Mouse (Mus musculus) hindbrain, embryonic 10.5 days (tissue): ENCODE measurements at regions not wholly inside any gene's neighbourhood (a gene's known extent, or its start where the extent isn't known, plus 50 kb on each side); places are given as distances from the start of the nearest gene placed in this dataset.

Experiments
- DNase-seq: peaks from one replicate; pipeline ENCODE4 v3.0.0-alpha.2; 2017; ENCODE audit warnings: low spot score
- H3K27ac ChIP-seq: fragments of 300-500 bp; sonication (generic); 2 replicates; pipeline ENCODE4 v1.5.1; 2016; ENCODE audit warnings: mild to moderate bottlenecking, moderate library complexity
- H3K27me3 ChIP-seq: fragments of 300-500 bp; sonication (generic); 2 replicates; pipeline ENCODE4 v1.6.1; 2016; ENCODE audit warnings: mild to moderate bottlenecking; ENCODE audit not compliant: poor library complexity, insufficient read depth, severe bottlenecking
- H3K36me3 ChIP-seq: fragments of 300-500 bp; sonication (generic); 2 replicates; pipeline ENCODE4 v1.6.1; 2016; ENCODE audit warnings: mild to moderate bottlenecking, moderate library complexity
- H3K4me1 ChIP-seq: fragments of 300-500 bp; sonication (generic); replicated peaks from 2 replicates; pipeline ENCODE4 v1.6.1; 2016; ENCODE audit warnings: mild to moderate bottlenecking
- H3K4me3 ChIP-seq: fragments of 300-500 bp; sonication (generic); 2 replicates; pipeline ENCODE4 v1.5.1; 2016; ENCODE audit warnings: mild to moderate bottlenecking, moderate library complexity
- H3K9me3 ChIP-seq: fragments of 300-500 bp; sonication (generic); 2 replicates; pipeline ENCODE4 v1.6.1; 2016; ENCODE audit warnings: mild to moderate bottlenecking, moderate library complexity
- WGBS: fragments of 180-500 bp; shearing (Covaris S2); methylation state at CpG from one replicate; pipeline ENCODE4 v1.1.7; 2016; 5-methylcytosine and 5-hydroxymethylcytosine counted together

DNA sequence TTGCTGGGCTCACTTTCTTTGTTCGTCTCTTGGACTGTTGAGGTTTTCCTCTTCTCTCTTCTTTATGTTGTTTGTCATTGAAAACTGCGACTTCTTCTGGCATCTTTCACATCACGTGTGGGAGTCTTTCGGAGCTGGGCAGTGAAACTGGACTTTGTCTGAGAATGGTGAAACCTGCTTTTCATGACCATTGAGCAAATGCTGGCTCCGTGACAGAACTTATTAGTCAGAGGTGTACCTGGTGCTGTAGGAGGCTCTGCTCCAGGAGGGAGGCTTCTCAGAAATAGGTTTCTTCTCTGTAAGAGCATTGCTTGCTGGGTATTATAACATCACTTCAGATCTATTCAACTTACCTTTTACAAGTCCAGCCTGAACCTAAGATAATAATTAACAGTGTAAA lies 122.4 kb downstream of the Amer2 start:
- Histone ChIP-seq H3K4me3 (no peak overlapping the region), H3K36me3 (0 out of 2 replicates have a peak, but pooled peaks cover 10% of the 10 kb centered on the region), H3K4me1 (no peaks in the 10 kb centered on the region), H3K27ac (no peak overlapping the region), H3K9me3 (0 out of 2 replicates have a peak, but pooled peaks cover 2% of the 10 kb centered on the region), H3K27me3 (no peaks in the 10 kb centered on the region)
- no peak for DNase-seq
- WGBS: 89% methylated on average over 5 of the region's 5 CpGs

DNA sequence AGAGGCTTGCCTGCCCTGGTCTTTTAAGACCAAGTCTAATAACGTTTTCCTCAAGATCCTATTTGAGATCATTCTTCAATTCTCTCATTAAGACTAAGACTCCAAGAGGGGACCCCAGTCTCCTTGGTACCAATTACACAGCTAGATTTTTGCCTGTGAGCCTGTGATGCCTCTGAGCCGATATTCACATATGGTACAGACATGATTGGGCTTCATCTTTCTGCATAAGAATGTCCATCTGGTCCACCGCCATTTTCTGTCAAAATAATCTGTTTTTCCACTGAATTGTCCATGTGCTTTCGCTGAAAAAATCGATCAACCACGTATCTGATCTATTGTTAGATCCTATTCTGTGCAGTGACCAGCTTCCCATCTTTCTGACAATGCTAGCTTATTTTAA lies 129.5 kb downstream of the Amer2 start:
- H3K4me1 ChIP-seq: 0 out of 2 replicates have a peak, but pooled peaks cover 9% of the 10 kb centered on the region
- H3K27me3 ChIP-seq: no peaks in the 10 kb centered on the region
- WGBS: 88% methylated on average over 6 of the region's 6 CpGs
- H3K4me3 ChIP-seq: no peak overlapping the region
- H3K36me3 ChIP-seq: no peaks in the 10 kb centered on the region
- DNase-seq: no peak
- no peaks in the 10 kb centered on the region for H3K9me3 ChIP-seq
- no peak overlapping the region for H3K27ac ChIP-seq

DNA sequence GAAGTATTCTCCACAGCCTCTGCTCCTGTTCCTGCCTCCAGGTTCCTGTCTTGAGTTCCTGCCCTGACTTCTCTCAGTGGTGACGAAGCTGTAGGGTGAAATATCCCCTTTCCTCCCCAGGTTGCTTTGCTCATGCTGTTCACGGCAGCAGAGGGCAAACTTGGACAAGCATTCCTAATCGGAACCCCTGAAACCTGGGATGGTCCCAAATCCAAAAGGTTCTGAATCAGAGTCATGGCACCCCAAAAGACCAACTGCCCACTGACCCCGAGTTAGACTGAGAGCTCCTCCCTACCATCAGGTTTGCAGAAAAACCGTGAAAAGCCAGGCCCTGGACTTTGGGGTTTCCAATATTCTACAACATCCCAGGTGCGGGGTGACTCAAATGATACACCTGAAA lies 128.7 kb upstream of the Spata13 start:
- Histone ChIP-seq H3K27ac (no peak overlapping the region), H3K4me3 (no peak overlapping the region), H3K36me3 (no peaks in the 10 kb centered on the region), H3K9me3 (no peaks in the 10 kb centered on the region), H3K27me3 (no peaks in the 10 kb centered on the region), H3K4me1 (0 out of 2 replicates have a peak, but pooled peaks cover 9% of the 10 kb centered on the region)
- WGBS: 87% methylated on average over 6 of the region's 6 CpGs
- no peak for DNase-seq

DNA sequence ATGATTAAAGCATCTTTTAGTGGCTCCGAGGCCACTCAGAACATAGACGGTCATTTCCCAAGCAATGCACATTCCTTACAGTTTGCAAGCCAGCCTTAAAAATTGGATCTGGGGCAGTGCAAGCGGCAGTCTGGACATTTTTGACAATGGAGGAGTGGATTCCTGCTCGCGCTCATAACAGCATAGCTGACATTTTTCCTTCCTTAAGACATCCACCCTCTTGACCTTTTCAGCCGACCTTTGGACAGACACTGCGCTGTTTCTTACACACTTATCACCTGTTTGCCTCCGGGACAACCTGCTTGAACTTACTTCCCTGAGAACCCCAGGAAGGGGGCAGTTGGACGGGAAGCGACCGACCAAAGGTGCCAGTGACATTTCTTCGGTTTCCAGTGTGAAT lies 127.5 kb upstream of the Spata13 start:
- Histone ChIP-seq H3K4me1 (0 out of 2 replicates have a peak, but pooled peaks cover 9% of the 10 kb centered on the region), H3K27ac (no peak overlapping the region), H3K27me3 (no peaks in the 10 kb centered on the region), H3K4me3 (no peak overlapping the region), H3K9me3 (no peaks in the 10 kb centered on the region), H3K36me3 (no peaks in the 10 kb centered on the region)
- DNase-seq: no peak
- WGBS: 74% methylated on average over 12 of the region's 12 CpGs

DNA sequence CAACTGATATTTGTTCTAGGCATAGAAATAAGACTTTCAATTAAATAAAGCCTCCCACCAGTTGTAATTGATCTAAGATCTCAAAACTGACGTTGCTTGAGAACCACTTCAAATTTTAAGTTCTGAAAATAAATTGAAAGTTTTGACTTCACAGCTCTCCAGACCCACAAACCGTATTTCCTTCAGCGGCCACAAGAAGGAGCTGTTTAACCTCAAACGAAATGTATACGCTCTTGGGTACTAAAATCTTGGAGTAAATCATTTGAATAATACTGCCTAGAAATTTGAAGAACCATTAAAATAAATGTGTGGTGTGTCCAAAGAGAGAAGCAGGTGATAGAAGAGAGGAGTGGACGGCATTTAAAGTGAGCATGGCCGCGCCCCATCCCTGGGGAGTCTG lies 120.2 kb upstream of the Spata13 start:
- Histone ChIP-seq H3K36me3 (no peaks in the 10 kb centered on the region), H3K9me3 (no peaks in the 10 kb centered on the region), H3K27me3 (no peaks in the 10 kb centered on the region), H3K27ac (no peak overlapping the region), H3K4me1 (no peaks in the 10 kb centered on the region), H3K4me3 (no peak overlapping the region)
- DNase-seq: peak; percentile 50
- WGBS: 32% methylated on average over 8 of the region's 8 CpGs

- H3K9me3 ChIP-seq: no peaks in the 10 kb centered on the region
- no peaks in the 10 kb centered on the region for H3K36me3 ChIP-seq
- no peak overlapping the region for H3K27ac ChIP-seq
- no peaks in the 10 kb centered on the region for H3K4me1 ChIP-seq
- WGBS: 87% methylated on average over 12 of the region's 12 CpGs
- no peak for DNase-seq
- no peak overlapping the region for H3K4me3 ChIP-seq
- H3K27me3 ChIP-seq: no peaks in the 10 kb centered on the region
Observed at GRCm38 (mm10) chr14:60515094-60515786, 118.6 kb upstream of the Spata13 start.

DNA sequence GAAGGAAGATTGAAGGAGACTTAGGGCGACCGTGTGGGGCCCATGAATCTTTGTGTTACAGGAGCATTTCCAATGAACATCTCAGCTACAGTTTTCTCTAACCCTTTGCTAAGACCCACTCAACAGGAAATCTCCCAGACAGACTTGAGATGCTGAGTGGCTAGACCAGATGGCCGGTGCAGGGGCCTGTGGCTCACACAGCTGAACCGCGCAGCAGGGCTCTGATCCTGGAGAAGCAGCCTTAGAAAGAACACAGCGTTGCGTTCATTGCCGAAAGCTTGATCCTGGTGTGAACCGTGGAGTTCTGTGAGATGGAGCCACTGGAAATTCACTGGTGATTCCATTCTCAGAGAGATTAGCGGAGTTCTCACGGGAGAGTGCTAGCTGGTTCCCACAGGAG lies 115.9 kb upstream of the Spata13 start:
- no peak for DNase-seq
- 95% methylated on average over 11 of the region's 11 CpGs for WGBS
- H3K27me3 ChIP-seq: no peaks in the 10 kb centered on the region
- H3K4me1 ChIP-seq: no peaks in the 10 kb centered on the region
- no peak overlapping the region for H3K4me3 ChIP-seq
- no peak overlapping the region for H3K27ac ChIP-seq
- H3K9me3 ChIP-seq: no peaks in the 10 kb centered on the region
- no peaks in the 10 kb centered on the region for H3K36me3 ChIP-seq

DNA sequence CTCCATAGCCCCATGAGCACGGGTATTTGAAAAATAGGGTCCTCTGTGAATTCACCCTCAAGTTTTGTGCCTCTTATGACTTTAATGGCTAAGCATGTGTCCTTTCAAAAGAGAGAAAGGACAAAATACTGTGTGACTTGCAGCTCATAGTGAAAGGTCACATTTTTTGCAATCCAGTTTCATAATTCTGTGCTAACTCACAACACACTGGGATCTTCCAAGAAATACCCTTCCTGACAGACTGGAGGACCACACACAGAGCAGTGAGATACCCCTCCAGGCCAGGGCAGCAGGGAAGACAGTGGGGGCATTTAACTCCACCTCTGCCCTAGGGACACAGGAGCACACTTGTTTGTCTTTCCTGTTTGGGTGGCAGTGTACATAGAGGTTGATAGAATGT lies 110.8 kb upstream of the Spata13 start:
- Histone ChIP-seq H3K4me1 (no peaks in the 10 kb centered on the region), H3K27ac (no peak overlapping the region), H3K4me3 (no peak overlapping the region), H3K9me3 (no peaks in the 10 kb centered on the region), H3K27me3 (no peaks in the 10 kb centered on the region), H3K36me3 (no peaks in the 10 kb centered on the region)
- 73% methylated on average over 1 of the region's 1 CpGs for WGBS
- no peak for DNase-seq

DNA sequence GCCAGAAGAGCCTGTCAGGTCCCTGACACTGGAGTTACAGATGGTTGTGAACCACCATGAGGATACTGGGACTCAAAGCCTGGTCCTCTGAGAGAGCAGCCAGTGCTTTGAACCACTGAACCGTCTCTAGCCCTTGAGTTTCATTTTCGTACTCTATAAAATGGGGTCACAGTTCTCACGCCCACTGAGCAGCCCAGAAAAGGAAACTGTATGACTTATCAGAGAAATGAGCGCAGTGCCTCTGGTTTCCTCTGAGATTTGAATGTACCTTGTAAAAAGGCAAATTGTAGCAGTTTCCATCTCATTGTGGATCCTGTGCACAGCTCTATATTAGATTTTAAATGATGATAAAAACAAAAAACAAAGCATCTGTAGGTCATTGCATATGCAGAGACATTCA lies 108.9 kb upstream of the Spata13 start:
- Histone ChIP-seq H3K27ac (no peak overlapping the region), H3K4me3 (no peak overlapping the region), H3K4me1 (peaks cover 6% of the 10 kb centered on the region), H3K36me3 (no peaks in the 10 kb centered on the region), H3K27me3 (no peaks in the 10 kb centered on the region), H3K9me3 (no peaks in the 10 kb centered on the region)
- DNase-seq: no peak
- WGBS: 77% methylated on average over 4 of the region's 4 CpGs

GRCm38 (mm10) chr14:60525284-60525962 lies 108.4 kb upstream of the Spata13 start:
- no peak overlapping the region for H3K27ac ChIP-seq
- H3K36me3 ChIP-seq: no peaks in the 10 kb centered on the region
- peaks cover 12% of the 10 kb centered on the region for H3K4me1 ChIP-seq
- H3K4me3 ChIP-seq: no peak overlapping the region
- peak; percentile 72 for DNase-seq
- WGBS: 73% methylated on average over 13 of the region's 13 CpGs
- H3K9me3 ChIP-seq: no peaks in the 10 kb centered on the region
- no peaks in the 10 kb centered on the region for H3K27me3 ChIP-seq

DNA sequence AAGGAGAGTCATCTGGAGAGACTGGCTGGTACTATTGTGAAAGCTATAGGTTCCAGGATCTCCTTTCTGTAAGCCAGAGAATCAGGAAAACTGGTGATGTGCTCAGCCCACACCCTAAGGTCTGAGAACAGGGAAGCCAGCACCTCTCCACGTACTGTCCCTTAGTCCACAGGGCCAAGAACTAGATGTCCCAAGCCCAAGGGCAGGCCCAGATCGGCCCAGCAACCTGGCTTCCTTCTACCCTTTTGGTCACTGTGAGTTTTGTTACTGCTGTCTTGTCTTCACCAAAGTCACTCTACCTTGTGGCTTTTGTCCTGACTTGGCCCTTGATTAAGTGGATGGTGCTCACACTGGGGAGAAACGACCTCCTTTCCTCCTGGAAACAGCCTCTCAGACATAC lies 107.8 kb upstream of the Spata13 start:
- no peaks in the 10 kb centered on the region for H3K9me3 ChIP-seq
- DNase-seq: no peak
- no peaks in the 10 kb centered on the region for H3K27me3 ChIP-seq
- no peak overlapping the region for H3K4me3 ChIP-seq
- H3K27ac ChIP-seq: no peak overlapping the region
- no peaks in the 10 kb centered on the region for H3K36me3 ChIP-seq
- 75% methylated on average over 3 of the region's 3 CpGs for WGBS
- H3K4me1 ChIP-seq: peaks cover 16% of the 10 kb centered on the region

DNA sequence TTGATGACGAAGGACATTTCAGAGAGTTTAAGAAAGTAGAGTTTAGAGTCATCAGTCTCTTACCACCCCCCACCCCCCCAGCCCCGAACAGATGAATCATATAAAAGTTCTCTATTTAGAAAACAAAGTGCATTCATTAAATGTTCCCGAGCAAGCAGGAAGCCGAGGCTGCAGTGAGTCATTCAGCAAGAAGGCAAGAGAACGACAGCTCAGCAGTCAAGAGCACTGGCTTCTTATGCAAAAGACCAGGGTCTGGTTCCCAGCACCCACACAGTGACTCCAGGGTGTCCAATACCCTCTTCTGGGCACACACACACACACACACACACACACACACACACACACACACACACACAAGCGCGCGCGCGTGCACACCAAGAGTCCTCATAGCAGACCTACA lies 107.0 kb upstream of the Spata13 start:
- Histone ChIP-seq H3K4me3 (no peak overlapping the region), H3K27ac (no peak overlapping the region), H3K27me3 (no peaks in the 10 kb centered on the region), H3K4me1 (peaks cover 16% of the 10 kb centered on the region), H3K36me3 (peaks cover 4% of the 10 kb centered on the region; the same call in 1 of the 2 replicates), H3K9me3 (no peaks in the 10 kb centered on the region)
- no peak for DNase-seq
- WGBS: 89% methylated on average over 10 of the region's 10 CpGs

- H3K36me3 ChIP-seq: peaks cover 6% of the 10 kb centered on the region; the same call in 1 of the 2 replicates
- H3K27me3 ChIP-seq: no peaks in the 10 kb centered on the region
- peaks cover 18% of the 10 kb centered on the region for H3K4me1 ChIP-seq
- WGBS: 94% methylated on average over 5 of the region's 5 CpGs
- no peaks in the 10 kb centered on the region for H3K9me3 ChIP-seq
- H3K4me3 ChIP-seq: no peak overlapping the region
- DNase-seq: no peak
- no peak overlapping the region for H3K27ac ChIP-seq
Observed at GRCm38 (mm10) chr14:60527951-60528350, 105.8 kb upstream of the Spata13 start.
